Mouse (Mus musculus): ENCODE measurements at regions not wholly inside any gene's neighbourhood (a gene's known extent, or its start where the extent isn't known, plus 50 kb on each side); places are given as distances from the start of the nearest gene placed in this dataset.

DNA sequence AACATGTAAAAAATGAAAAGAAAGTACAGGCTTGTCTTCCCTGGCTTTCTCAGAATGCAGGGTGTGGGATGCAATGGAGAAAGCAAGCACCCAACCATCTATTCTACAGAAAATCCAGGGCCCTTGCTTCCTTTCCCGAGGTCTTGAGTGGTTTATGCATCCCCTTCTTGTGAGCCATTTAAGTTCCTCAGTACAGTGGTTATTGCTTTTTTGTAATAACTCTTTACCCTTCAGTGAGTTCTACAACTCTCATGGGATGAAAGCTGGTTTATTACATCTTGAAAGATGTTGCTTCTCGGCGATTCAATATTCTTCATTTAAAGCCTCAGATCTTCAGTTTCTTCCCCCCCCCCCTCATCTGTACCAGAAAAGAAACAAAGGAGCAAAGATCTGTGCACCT is 838.4 kb upstream of the Apob start:
- no peak for DNase-seq (ENCODE audit: low spot score)
- Histone ChIP-seq H3K4me1 (replicated peaks; ENCODE audit: control insufficient read depth, insufficient read depth, low read length) (no peaks in the 10 kb centered on the region), H3K27ac (no peak overlapping the region), H3K4me3 (replicated peaks; ENCODE audit: low read length) (no peak overlapping the region), H3K9me3 (ENCODE audit: control insufficient read depth, low read length) (no peaks in the 10 kb centered on the region), H3K9ac (no peak overlapping the region), H3K4me2 (replicated peaks) (no peak overlapping the region), H3K27me3 (ENCODE audit: control insufficient read depth, insufficient read depth, low read length) (no peaks in the 10 kb centered on the region), H3K36me3 (replicated peaks; ENCODE audit: control insufficient read depth, insufficient read depth) (no peaks in the 10 kb centered on the region)
- WGBS = 66% methylated on average over 3 of the region's 3 CpGs
- no peak for ATAC-seq (ENCODE audit: low FRiP score)

All from hindbrain, embryonic 14.5 days (tissue).